Mouse (Mus musculus) embryonic facial prominence, embryonic 15.5 days (tissue): Measurements from ENCODE around the gene Cdh16. TPM values are rescaled to one million over a fixed set of nuclear protein-coding genes. Genes with fewer than 3 reads are reported as not detected.

Source experiments
- ATAC-seq: fragments of 200-750 bp; cut with Nextera tagmentation; 2 replicates; pipeline ENCODE4 v1.8.0; 2017; ENCODE audit warnings: low read depth, moderate TSS enrichment; ENCODE audit not compliant: insufficient number of reproducible peaks, low FRiP score, low TSS enrichment
- H3K27ac ChIP-seq: fragments of 300-500 bp; sonication (generic); replicated peaks from 2 replicates; pipeline ENCODE4 v1.5.1; 2015; ENCODE audit warnings: mild to moderate bottlenecking, inconsistent platforms
- H3K27me3 ChIP-seq: fragments of 300-500 bp; sonication (generic); 2 replicates; pipeline ENCODE4 v1.6.1; 2015; ENCODE audit warnings: inconsistent platforms
- H3K36me3 ChIP-seq: fragments of 300-500 bp; sonication (generic); 2 replicates; pipeline ENCODE4 v1.6.1; 2015; ENCODE audit warnings: mild to moderate bottlenecking, inconsistent platforms
- H3K4me1 ChIP-seq: fragments of 300-500 bp; sonication (generic); 2 replicates; pipeline ENCODE4 v1.6.1; 2015; ENCODE audit warnings: inconsistent platforms
- H3K4me2 ChIP-seq: fragments of 300-500 bp; sonication (generic); replicated peaks from 2 replicates; pipeline ENCODE4 v1.6.1; 2015; ENCODE audit warnings: mild to moderate bottlenecking, inconsistent platforms
- H3K4me3 ChIP-seq: fragments of 300-500 bp; sonication (generic); replicated peaks from 2 replicates; pipeline ENCODE4 v1.5.1; 2015; ENCODE audit warnings: mild to moderate bottlenecking, inconsistent platforms
- H3K9ac ChIP-seq: fragments of 300-500 bp; sonication (generic); 2 replicates; pipeline ENCODE4 v1.6.1; 2015; ENCODE audit warnings: inconsistent platforms
- H3K9me3 ChIP-seq: fragments of 300-500 bp; sonication (generic); replicated peaks from 2 replicates; pipeline ENCODE4 v1.6.1; 2016; ENCODE audit warnings: inconsistent platforms
- WGBS: fragments of 180-500 bp; shearing (Covaris S2); methylation state at CpG from one replicate; pipeline ENCODE4 v1.1.7; 2015; 5-methylcytosine and 5-hydroxymethylcytosine counted together
- polyA plus RNA-seq: library from polyadenylated mRNA; unstranded; fragments of >200 nt; fragmentation: Nextera tagmentation; extraction: Ambion mirVana; gene quantifications from 2 replicates; pipeline ENCODE4 v1.2.1, GENCODE M21; 2015

Cdh16 gene
- polyA plus RNA-seq, 1 experiment from 2014 or later: 0.40 TPM

GRCm38 (mm10) chr8:104613119-104613518, 11.1 kb downstream of the Cdh16 start:
- Histone ChIP-seq H3K4me3 (no peak overlapping the region), H3K9me3 (no peaks in the 10 kb centered on the region), H3K4me2 (no peak overlapping the region), H3K4me1 (no peaks in the 10 kb centered on the region), H3K27me3 (no peaks in the 10 kb centered on the region), H3K9ac (no peak overlapping the region), H3K27ac (no peak overlapping the region), H3K36me3 (no peaks in the 10 kb centered on the region)
- WGBS: 78% methylated on average over 4 of the region's 4 CpGs
- no peak for ATAC-seq

GRCm38 (mm10) chr8:104611613-104612012, 12.6 kb downstream of the Cdh16 start:
- ATAC-seq: no peak
- H3K9ac ChIP-seq: no peak overlapping the region
- WGBS: 63% methylated on average over 4 of the region's 4 CpGs

GRCm38 (mm10) chr8:104610185-104610766, 13.9 kb downstream of the Cdh16 start:
- ATAC-seq: peak; percentile 26; the same call in 1 of the 2 replicates
- Histone ChIP-seq H3K36me3 (no peaks in the 10 kb centered on the region), H3K9ac (no peak overlapping the region), H3K4me2 (no peak overlapping the region), H3K4me3 (no peak overlapping the region), H3K9me3 (no peaks in the 10 kb centered on the region), H3K27me3 (no peaks in the 10 kb centered on the region), H3K4me1 (no peaks in the 10 kb centered on the region), H3K27ac (no peak overlapping the region)
- 80% methylated on average over 12 of the region's 12 CpGs for WGBS

More at GRCm38 (mm10) chr8:104611613-104612012, 12.6 kb downstream of the Cdh16 start:
- no peak overlapping the region for H3K27ac ChIP-seq
- no peaks in the 10 kb centered on the region for H3K36me3 ChIP-seq
- no peaks in the 10 kb centered on the region for H3K27me3 ChIP-seq
- H3K4me3 ChIP-seq: no peak overlapping the region
- H3K4me1 ChIP-seq: no peaks in the 10 kb centered on the region
- H3K9me3 ChIP-seq: no peaks in the 10 kb centered on the region
- H3K4me2 ChIP-seq: no peak overlapping the region

GRCm38 (mm10) chr8:104609222-104609621, 15.0 kb downstream of the Cdh16 start:
- H3K27me3 ChIP-seq: no peaks in the 10 kb centered on the region
- no peak for ATAC-seq
- no peaks in the 10 kb centered on the region for H3K36me3 ChIP-seq
- no peaks in the 10 kb centered on the region for H3K4me1 ChIP-seq
- H3K4me2 ChIP-seq: no peak overlapping the region
- no peak overlapping the region for H3K4me3 ChIP-seq
- no peak overlapping the region for H3K9ac ChIP-seq
- no peaks in the 10 kb centered on the region for H3K9me3 ChIP-seq
- H3K27ac ChIP-seq: no peak overlapping the region
- WGBS: 70% methylated on average over 8 of the region's 8 CpGs

DNA sequence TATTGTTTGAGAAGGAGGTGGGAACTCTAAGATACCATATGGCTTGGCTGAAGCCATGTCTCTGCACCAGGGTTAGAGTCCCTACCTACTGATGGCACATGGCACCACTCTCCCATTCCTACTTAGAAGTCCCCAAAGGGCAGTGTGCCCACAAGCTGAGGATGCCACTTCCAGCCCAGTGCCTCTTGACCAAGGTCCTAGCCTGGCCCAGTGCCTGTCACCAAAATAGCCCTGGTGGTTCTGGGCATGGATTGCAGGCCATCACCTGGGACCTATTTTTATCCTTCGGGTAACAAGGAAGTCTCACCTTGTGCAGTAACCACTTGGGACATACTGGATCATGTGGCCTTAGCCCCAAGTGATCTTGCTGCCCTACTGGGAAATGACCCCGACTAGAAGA, 16.3 kb downstream of the Cdh16 start:
- 81% methylated on average over 2 of the region's 2 CpGs for WGBS
- Histone ChIP-seq H3K9ac (no peak overlapping the region), H3K4me3 (no peak overlapping the region), H3K27me3 (no peaks in the 10 kb centered on the region), H3K4me1 (peaks cover under 1% of the 10 kb centered on the region; the same call in 1 of the 2 replicates), H3K36me3 (no peaks in the 10 kb centered on the region), H3K27ac (no peak overlapping the region), H3K4me2 (no peak overlapping the region), H3K9me3 (no peaks in the 10 kb centered on the region)
- no peak for ATAC-seq

- H3K9ac ChIP-seq: no peak overlapping the region
- peak; percentile 26; the same call in 1 of the 2 replicates for ATAC-seq
- no peak overlapping the region for H3K4me2 ChIP-seq
- H3K27ac ChIP-seq: no peak overlapping the region
- no peaks in the 10 kb centered on the region for H3K9me3 ChIP-seq
- no peaks in the 10 kb centered on the region for H3K36me3 ChIP-seq
- no peaks in the 10 kb centered on the region for H3K27me3 ChIP-seq
- H3K4me1 ChIP-seq: peaks cover 12% of the 10 kb centered on the region
- WGBS: 38% methylated on average over 6 of the region's 6 CpGs
- H3K4me3 ChIP-seq: no peak overlapping the region
These were observed 17.9 kb downstream of the Cdh16 start for GRCm38 (mm10) chr8:104606329-104606728.

DNA sequence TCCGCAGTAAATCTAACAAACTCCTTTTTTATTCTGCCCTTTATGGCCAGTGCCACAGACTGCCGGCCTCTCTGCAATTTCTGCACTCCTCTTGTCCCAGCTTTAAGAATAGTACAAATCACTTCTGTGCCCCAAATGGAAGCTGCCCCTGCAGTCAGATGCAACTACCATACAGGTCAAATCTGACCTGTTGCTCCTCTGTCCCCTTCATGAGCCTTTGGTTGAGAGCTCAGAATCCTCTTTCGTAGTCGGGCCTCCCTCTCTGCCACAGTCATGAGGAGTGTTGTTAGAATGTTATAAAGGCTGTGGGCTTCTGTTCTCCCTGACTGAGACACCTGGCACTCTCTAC, 21.0 kb downstream of the Cdh16 start:
- no peak overlapping the region for H3K9ac ChIP-seq
- 70% methylated on average over 4 of the region's 4 CpGs for WGBS
- H3K4me3 ChIP-seq: no peak overlapping the region
- H3K4me1 ChIP-seq: peaks cover 12% of the 10 kb centered on the region
- H3K27me3 ChIP-seq: no peaks in the 10 kb centered on the region
- no peaks in the 10 kb centered on the region for H3K36me3 ChIP-seq
- peak overlapping the region; percentile 51; the same call in 1 of the 2 replicates for H3K4me2 ChIP-seq
- H3K9me3 ChIP-seq: no peaks in the 10 kb centered on the region
- H3K27ac ChIP-seq: no peak overlapping the region
- ATAC-seq: no peak

- Histone ChIP-seq H3K4me3 (peak overlapping the region; percentile 28), H3K27me3 (no peaks in the 10 kb centered on the region), H3K36me3 (no peaks in the 10 kb centered on the region), H3K4me1 (peaks cover 12% of the 10 kb centered on the region), H3K9ac (no peak overlapping the region; the same call in 1 of the 2 replicates), H3K4me2 (peak overlapping the region; percentile 51), H3K27ac (no peak overlapping the region), H3K9me3 (no peaks in the 10 kb centered on the region)
- 20% methylated on average over 21 of the region's 21 CpGs for WGBS
- ATAC-seq: peak; percentile 86
These were observed 21.5 kb downstream of the Cdh16 start for GRCm38 (mm10) chr8:104602468-104603244.

- Histone ChIP-seq H3K4me1 (peaks cover 12% of the 10 kb centered on the region), H3K9me3 (no peaks in the 10 kb centered on the region), H3K4me2 (peak overlapping the region; percentile 51), H3K27ac (no peak overlapping the region), H3K36me3 (no peaks in the 10 kb centered on the region), H3K4me3 (peak overlapping the region; percentile 28), H3K9ac (no peak overlapping the region), H3K27me3 (no peaks in the 10 kb centered on the region)
- no peak for ATAC-seq
- 1% methylated on average over 12 of the region's 12 CpGs for WGBS
These were observed 22.2 kb downstream of the Cdh16 start for GRCm38 (mm10) chr8:104601941-104602371.

GRCm38 (mm10) chr8:104601386-104601785, 22.8 kb downstream of the Cdh16 start:
- 0 out of 2 replicates have a peak, but pooled peaks cover 1% of the 10 kb centered on the region for H3K36me3 ChIP-seq
- no peak overlapping the region for H3K4me3 ChIP-seq
- H3K4me2 ChIP-seq: peak overlapping the region; percentile 51; the same call in 1 of the 2 replicates
- 28% methylated on average over 7 of the region's 7 CpGs for WGBS
- no peak overlapping the region for H3K9ac ChIP-seq
- H3K4me1 ChIP-seq: peaks cover 12% of the 10 kb centered on the region
- ATAC-seq: no peak
- no peaks in the 10 kb centered on the region for H3K9me3 ChIP-seq
- no peaks in the 10 kb centered on the region for H3K27me3 ChIP-seq
- no peak overlapping the region for H3K27ac ChIP-seq

- no peak overlapping the region for H3K9ac ChIP-seq
- 58% methylated on average over 6 of the region's 6 CpGs for WGBS
- H3K4me2 ChIP-seq: no peak overlapping the region
- H3K4me3 ChIP-seq: no peak overlapping the region
- peaks cover 12% of the 10 kb centered on the region for H3K4me1 ChIP-seq
- ATAC-seq: no peak
- no peak overlapping the region for H3K27ac ChIP-seq
- no peaks in the 10 kb centered on the region for H3K27me3 ChIP-seq
- peaks cover 20% of the 10 kb centered on the region for H3K36me3 ChIP-seq
- H3K9me3 ChIP-seq: no peaks in the 10 kb centered on the region
These were observed 25.7 kb downstream of the Cdh16 start for GRCm38 (mm10) chr8:104598496-104598895.
